Mouse (Mus musculus): Measurements from ENCODE around the gene Golgb1.

GRCm38 (mm10) chr16:36851202-36851601, 23.7 kb upstream of the Golgb1 start:
- no peak for TF ChIP-seq POLR2A (IDR thresholded peaks at IDR 0.05; ENCODE audit: borderline replicate concordance, low read depth, low read length)
- no peak for TF ChIP-seq CTCF (IDR thresholded peaks at IDR 0.05; ENCODE audit: low read depth, low read length)
